Mouse (Mus musculus) urinary bladder, postnatal 25 days (tissue): Measurements from ENCODE around the gene Hsd11b1.
"Not testable (repeated sequence)": the region's sequence is repeated elsewhere in the genome, so short reads cannot be mapped to it uniquely, and the experiment has no call there.

Source experiments
- DNase-seq: peaks from one replicate; pipeline ENCODE4 v3.0.0; 2022; ENCODE audit warnings: low spot score

The Hsd11b1 gene

DNA sequence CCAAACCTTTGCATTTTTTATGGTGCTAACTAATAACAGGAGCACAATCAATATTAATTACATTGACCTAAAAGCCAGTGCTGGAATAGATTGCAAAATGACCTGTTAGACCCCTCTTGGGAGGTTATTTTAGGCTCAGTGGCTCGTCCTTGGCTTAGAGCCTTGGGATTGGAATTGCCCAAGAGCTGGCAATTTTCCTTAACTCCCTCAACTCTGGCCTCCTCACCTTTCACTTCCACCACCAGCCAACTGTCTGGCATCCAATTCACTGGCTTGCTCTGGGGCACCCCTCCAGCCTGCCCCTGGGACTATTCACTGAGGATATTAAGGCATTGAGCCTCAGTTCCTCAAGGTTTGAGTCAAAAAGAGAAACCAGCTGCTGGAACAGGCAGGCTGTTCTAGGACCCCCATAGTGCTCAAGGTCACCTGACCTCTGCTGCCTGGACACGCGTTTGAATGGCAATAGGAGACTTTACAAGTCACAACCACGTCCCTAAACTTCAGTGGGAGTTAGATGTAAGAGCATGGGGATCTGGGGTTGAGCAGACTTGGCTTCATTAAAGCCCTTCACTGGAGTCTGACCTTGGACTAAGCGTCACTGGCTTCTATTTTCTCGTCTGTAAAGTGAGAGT, 14.7 kb upstream of the Hsd11b1 start:
- DNase-seq = no peak

DNA sequence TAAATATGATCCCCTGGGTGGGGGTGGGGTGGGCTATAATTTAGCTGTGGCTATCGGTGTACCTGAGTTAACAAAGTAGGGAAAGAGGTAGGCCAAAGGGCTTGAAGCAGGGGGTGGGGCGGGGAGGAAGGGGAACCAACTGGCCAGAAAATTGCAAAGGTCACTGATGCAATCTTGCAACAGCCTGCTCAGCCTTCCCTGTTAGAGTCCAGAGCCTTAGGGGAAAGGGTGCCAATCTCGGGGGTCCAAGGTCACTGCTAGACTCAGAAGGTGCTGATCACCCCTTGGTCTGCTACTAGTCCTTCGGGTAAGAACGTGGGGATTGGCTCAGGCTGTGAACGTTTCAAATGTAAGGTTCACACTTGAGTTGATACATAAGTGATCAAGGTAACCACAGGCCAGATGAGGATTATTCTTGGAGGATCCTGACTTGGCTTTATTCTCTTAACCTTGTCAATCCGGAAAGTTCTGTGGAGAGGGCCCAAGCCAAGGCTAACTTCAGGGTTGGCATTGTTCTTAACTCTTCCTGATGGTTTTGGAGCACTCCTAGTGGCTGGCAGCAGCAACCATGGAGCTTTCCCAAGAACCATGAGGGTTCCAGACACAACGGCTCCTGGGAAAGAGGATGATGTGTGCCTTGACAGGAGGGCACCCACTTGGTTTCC, 10.7 kb upstream of the Hsd11b1 start:
- DNase-seq = no peak

DNA sequence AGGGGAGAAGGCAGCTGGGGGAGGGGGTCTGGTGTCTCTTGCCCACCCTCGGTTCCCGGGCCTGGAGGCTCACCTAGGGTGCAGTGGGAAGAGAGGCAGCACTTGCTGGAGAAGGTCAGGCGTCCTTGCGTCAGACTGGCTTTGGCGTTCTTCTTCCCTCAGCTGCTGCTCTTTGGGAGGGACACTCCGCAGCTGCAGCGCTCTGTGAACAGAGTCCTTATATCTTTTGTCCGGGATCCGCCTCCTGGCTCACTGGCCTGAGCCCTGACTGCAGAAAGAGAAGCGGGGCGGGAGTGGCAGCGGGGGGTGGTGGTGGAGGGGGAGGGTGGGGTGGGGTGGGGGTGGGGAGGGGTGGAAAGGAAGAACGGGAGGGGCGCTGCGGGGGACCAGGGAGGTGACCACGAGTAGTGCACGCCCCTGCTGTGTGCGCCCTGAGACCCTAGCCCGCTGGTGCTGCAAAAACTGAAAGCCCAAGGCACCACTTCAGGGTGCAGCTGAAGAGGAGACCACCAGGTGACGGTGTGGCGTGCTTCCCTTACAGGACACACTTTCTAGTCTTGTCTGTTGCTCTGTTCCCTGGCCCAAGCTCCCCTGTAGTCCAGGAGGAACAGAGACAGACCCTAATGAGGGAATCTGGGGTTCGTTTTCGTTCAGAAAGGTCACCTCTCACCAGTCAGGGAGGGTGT, 9.2 kb upstream of the Hsd11b1 start, which contains the start of gene G0s2:
Gene G0s2 (minus strand): TSS at position 302 of the 686 bp plus-strand sequence.
- DNase-seq = peak; percentile 56

- DNase-seq = no peak
Observed at GRCm38 (mm10) chr1:193272137-193272915, 8.5 kb upstream of the Hsd11b1 start.

GRCm38 (mm10) chr1:193270965-193271763, 7.3 kb upstream of the Hsd11b1 start:
- no peak for DNase-seq

DNA sequence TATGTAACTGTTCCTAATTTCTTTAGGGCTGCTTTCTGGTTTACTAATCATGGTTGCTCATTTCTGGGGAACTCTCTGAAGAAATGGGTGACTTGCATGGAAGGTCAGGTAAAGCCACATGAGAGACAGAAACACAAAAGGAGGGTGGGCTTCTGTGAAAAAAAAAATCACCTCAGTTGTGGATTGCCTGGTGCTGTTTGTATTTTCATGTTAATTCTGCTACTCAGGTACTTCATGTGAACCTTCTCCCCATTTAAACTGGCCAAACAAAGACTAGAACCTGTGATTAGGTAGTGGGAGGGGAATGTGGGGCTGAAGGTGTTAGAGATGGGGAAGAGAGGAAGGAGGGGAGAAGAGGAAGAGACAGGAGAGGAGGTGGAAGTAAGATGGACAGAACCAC, 1.9 kb upstream of the Hsd11b1 start:
- no peak for DNase-seq

DNA sequence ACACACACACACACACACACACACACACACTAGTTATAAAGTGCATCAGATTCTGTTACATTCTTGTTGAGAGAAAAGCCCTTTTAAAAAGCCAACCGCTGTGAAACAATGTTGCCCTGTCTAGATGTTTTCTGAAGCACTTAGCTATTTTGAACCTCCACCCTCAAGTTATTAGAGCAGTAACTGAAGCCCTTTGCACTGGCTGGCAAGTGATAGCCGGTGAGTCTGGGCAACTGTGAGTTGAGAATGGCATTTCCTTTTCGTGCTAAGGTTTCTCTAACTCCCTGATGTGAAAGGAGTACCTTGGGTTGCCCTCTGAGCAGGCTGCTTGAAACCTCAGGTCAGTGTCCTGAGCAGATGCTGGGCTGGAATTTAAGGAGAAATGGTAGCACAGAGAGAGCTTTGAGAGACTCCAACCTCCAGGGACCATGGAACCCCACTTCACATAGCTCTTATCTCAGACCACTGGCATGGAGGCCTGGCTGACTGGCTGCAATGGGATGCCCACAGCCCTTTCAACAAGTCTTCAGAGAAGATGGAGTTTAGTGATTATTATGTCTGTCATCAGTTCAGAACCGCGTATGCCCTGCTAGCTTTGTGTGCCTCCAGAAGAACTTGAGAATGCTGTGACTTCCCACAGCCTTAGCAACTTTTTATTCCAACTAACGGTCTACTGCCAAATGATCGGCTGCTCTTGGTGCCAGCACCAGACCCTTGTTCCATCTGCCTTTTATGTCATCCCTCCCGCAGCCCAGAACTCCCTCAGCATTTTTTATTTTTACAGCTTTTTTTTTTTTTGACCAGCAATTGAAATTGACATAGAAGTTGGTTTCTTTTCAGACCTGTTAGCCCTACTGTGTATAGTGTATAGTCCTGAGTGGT, 608 bp downstream of the Hsd11b1 start:
- DNase-seq = no peak

GRCm38 (mm10) chr1:193261897-193262548, 1.9 kb downstream of the Hsd11b1 start:
- no peak for DNase-seq

GRCm38 (mm10) chr1:193259559-193259958, 4.3 kb downstream of the Hsd11b1 start:
- DNase-seq = no peak

DNA sequence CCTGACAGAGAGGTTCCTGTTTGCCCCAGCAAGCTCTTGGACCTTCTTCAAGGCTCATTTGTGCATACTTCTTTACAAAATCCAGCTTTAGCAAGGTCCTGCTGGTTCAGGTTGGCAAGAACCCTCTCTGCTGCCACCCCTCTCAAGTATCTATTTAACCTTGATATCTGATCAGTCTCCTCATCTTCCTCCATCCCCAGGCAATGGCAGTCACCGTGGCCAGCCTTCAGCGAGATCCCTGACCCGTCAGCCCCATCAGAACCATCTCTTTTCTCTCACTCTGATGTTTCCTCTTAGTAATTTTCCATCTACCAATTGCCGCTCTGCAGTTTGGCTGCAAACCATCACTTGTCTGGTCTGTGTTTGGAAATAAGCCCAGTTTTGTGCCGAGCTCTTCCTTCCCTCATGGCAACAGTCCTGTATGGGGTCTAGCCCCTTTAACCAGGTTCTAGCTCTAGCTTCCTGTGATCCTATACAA, 7.2 kb downstream of the Hsd11b1 start:
- no peak for DNase-seq

GRCm38 (mm10) chr1:193256289-193256577, 7.6 kb downstream of the Hsd11b1 start:
- DNase-seq = no peak

- peak; percentile 74 for DNase-seq
Observed at GRCm38 (mm10) chr1:193255488-193256288, 8.2 kb downstream of the Hsd11b1 start.

DNA sequence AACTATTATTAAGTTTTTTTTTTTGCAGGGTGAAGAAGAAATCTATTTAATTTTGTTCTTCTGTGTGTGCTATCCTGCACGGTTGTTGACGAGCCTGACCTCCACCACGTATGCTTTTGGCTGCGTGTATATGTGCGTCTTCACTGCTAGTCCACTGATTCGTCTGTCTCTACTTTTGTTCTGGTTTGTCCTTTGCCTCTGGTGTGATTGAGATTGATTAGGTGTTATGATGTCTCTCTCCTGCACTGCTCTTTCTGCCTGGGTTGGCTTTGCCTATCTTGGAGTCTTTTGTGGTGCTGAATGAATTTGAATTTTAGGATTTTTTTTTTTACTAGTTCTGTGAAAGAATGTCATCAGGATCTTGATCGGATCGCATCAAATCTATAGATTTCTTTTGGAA, 8.8 kb downstream of the Hsd11b1 start:
- no peak for DNase-seq

GRCm38 (mm10) chr1:193253895-193254294, 10.0 kb downstream of the Hsd11b1 start:
- not testable (repeated sequence) for DNase-seq

- DNase-seq = no peak
Observed at GRCm38 (mm10) chr1:193252616-193253015, 11.3 kb downstream of the Hsd11b1 start.

DNA sequence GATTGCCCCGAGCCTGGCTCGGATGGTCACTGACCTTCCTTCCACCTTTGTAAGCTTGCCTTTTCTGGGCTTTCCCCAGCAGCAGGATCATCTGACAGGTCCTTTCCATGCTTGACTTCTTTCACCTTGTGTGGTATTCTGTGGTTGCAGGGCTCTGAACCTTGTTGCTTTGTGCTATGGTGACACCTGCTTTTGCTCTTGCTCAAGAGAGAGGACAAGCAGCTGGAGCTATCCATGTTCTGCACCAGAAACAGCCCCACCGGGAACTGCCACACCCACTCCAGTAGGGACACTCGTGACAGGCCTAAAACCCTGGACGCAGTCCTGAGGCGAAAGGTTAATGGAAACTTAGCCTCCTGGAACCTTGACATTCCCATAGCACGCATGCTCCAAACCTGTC, 12.5 kb downstream of the Hsd11b1 start:
- DNase-seq = no peak

- DNase-seq = no peak
Observed at GRCm38 (mm10) chr1:193250026-193250425, 13.8 kb downstream of the Hsd11b1 start.

DNA sequence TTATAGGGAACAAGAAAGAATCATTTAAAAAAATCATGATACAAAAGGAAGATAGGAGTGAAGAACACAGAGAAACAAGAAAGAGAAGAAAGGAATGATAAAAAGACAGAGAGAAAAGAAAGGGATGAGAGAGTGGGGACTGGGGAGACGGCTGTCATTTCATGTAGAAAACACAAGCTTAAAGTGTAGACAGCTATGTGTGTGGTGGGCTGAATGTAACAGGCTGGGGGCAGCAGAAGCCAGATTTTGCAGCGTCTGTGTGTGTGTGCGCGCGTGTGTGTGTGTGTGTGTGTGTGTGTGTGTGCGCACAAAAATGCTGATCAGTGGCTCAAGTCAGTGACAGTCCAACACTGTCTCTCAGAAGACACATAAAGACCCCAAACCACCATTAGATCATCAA, 19.6 kb downstream of the Hsd11b1 start:
- no peak for DNase-seq

DNA sequence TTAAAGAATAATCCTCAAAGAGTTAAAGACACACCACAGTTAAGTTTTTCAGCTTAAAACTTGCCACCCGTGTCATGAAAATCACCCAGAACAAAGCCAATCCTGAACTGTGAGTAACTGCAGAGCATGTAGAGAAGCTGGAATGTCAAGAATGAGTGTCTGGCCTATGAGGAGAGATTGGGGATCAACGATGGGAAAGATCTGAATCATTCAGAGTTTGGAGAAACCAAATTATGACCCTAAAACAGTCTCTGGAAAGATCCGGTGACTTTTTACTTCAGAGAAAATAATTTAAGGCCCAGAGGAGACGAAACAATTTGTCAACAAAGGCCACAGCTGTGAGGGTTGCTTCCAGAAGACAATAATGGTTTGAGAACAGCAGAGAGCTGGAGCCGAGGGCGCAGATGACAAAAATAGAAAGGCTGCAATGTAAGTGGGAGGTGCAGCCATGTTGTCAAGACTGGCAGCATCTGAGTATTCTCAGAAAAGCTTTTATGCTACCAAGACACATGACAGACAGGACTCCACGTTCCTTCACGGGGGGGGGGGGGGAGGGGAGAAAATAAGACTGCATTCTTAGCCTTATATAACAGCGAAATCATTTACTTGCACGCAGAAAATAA, 20.2 kb downstream of the Hsd11b1 start:
- DNase-seq = no peak
